Mouse (Mus musculus) thymus, adult 2 months (tissue): ENCODE measurements around the gene 2210408I21Rik.

Source experiments
- CTCF ChIP-seq: fragments of 200-500 bp; IDR thresholded peaks from 2 replicates; pipeline ENCODE4 v1.5.1; 2012; ENCODE audit warnings: mild to moderate bottlenecking, control low read depth, low read length, moderate library complexity, borderline replicate concordance; ENCODE audit not compliant: control insufficient read depth, poor library complexity, insufficient read depth; ENCODE audit errors: extremely low read depth
- POLR2A ChIP-seq: fragments of 200-500 bp; IDR thresholded peaks from 2 replicates; pipeline ENCODE4 v1.6.1; 2012; ENCODE audit warnings: mild to moderate bottlenecking, low read length, control low read depth, moderate library complexity; ENCODE audit not compliant: control insufficient read depth, poor library complexity, insufficient read depth; ENCODE audit errors: extremely low read depth

GRCm38 (mm10) chr13:77470093-77470621 is 334.8 kb downstream of the 2210408I21Rik start:
- no peak for TF ChIP-seq CTCF
- no peak for TF ChIP-seq POLR2A
